Mouse (Mus musculus) heart, embryonic 11.5 days (tissue): ENCODE results near the gene Tmem102. TPM values are rescaled to one million over a fixed set of nuclear protein-coding genes. Genes with fewer than 3 reads are reported as not detected.

Experiments used
- ATAC-seq: fragments of 200-750 bp; cut with Nextera tagmentation; replicated peaks from 2 replicates; pipeline ENCODE4 v1.8.0; 2017; ENCODE audit warnings: moderate library complexity; ENCODE audit not compliant: insufficient number of reproducible peaks, low FRiP score, low TSS enrichment
- H3K27ac ChIP-seq: fragments of 300-500 bp; sonication (generic); 2 replicates; pipeline ENCODE4 v1.5.1; 2014; ENCODE audit warnings: mild to moderate bottlenecking, low read depth, low read length
- H3K27me3 ChIP-seq: fragments of 300-500 bp; sonication (generic); 2 replicates; pipeline ENCODE4 v1.6.1; 2014; ENCODE audit warnings: mild to moderate bottlenecking, low read length, mixed read lengths; ENCODE audit not compliant: control insufficient read depth, insufficient read depth
- H3K36me3 ChIP-seq: fragments of 300-500 bp; sonication (generic); 2 replicates; pipeline ENCODE4 v1.6.1; 2014; ENCODE audit warnings: mild to moderate bottlenecking, low read length, moderate library complexity, mixed read lengths; ENCODE audit not compliant: control insufficient read depth, insufficient read depth
- H3K4me1 ChIP-seq: fragments of 300-500 bp; sonication (generic); 2 replicates; pipeline ENCODE4 v1.6.1; 2014; ENCODE audit warnings: low read length; ENCODE audit not compliant: control insufficient read depth, insufficient read depth
- H3K4me2 ChIP-seq: fragments of 300-500 bp; sonication (generic); 2 replicates; pipeline ENCODE4 v1.6.1; 2014; ENCODE audit warnings: mild to moderate bottlenecking, moderate library complexity
- H3K4me3 ChIP-seq: fragments of 300-500 bp; sonication (generic); 2 replicates; pipeline ENCODE4 v1.5.1; 2014; ENCODE audit warnings: low read depth, low read length
- H3K9ac ChIP-seq: fragments of 300-500 bp; sonication (generic); 2 replicates; pipeline ENCODE4 v1.6.1; 2014; ENCODE audit warnings: mild to moderate bottlenecking, low read depth, low read length, moderate library complexity
- H3K9me3 ChIP-seq: fragments of 300-500 bp; sonication (generic); replicated peaks from 2 replicates; pipeline ENCODE4 v1.6.1; 2016; ENCODE audit warnings: low read length; ENCODE audit not compliant: control insufficient read depth
- WGBS: fragments of 180-500 bp; shearing (Covaris S2); extraction: QIAGEN DNeasy Blood & Tissue Kit; methylation state at CpG from one replicate; pipeline ENCODE4 v1.1.7; 2014; ENCODE audit not compliant: insufficient replicate concordance; 5-methylcytosine and 5-hydroxymethylcytosine counted together
- polyA plus RNA-seq: library from polyadenylated mRNA; unstranded; fragments of >200 nt; fragmentation: Nextera tagmentation; extraction: Ambion mirVana; gene quantifications from 2 replicates; pipeline ENCODE4 v1.2.1, GENCODE M21; 2014

Gene Tmem102
- 1.1 and 1.5 TPM in 2 replicates for polyA plus RNA-seq

DNA sequence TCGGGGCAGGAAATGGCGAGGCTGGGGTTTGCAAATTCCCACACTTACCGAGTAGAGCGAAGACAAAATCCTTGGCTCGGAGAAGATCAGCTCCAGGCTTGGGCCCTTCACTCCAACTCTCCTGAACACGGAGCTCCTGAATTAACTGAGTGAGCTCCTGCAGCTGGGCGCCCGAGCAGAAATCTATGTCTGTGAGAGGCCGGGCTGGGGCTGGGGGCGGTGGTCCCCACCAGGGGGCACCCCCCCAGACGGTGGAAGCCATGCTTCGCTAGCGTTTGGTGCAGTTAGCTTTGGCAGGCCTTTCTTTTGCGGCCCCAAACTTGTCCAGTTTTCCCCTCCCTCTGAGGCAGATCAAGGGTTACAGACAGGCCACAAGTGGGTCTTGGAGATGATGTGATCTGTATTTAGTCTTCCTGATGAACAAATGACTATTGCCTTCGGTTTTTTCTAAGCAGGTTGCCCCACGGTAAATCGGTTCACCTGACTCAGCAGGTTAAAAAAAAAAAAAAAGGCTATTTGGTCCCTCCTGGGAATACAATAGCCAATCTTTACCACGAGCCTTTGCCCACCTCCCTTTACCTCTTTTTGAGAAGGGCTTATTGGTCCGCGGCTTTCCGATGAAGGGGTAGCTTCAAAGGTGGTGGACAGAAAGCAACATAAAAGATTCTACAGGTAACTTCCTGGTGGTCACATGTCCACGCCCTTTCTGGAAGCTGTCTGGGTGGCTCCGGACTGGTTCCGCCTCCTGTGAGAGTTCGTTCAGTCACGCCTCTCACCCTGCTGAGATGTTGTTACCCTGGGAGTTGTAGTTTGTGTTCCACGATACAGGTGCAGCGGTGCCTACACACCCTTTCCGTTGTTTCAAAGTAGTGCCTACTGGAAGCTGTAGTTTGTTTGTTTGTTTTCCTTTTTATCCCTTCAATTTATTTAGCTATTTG is at the start of gene Tmem102:
Tmem102 (minus strand) TSS at position 653 of the 938 bp plus-strand sequence.
- Histone ChIP-seq H3K9me3 (no peaks in the 10 kb centered on the region), H3K27me3 (peaks cover 47% of the 10 kb centered on the region), H3K4me1 (peaks cover 30% of the 10 kb centered on the region), H3K9ac (no peak within 1 kb of the TSS), H3K27ac (no peak within 1 kb of the TSS), H3K36me3 (no peaks in the 10 kb centered on the region), H3K4me3 (peak within 1 kb of the TSS; percentile 47), H3K4me2 (peak within 1 kb of the TSS; percentile 98)
- ATAC-seq: no peak
- WGBS: 7% methylated on average over 29 of the region's 29 CpGs

DNA sequence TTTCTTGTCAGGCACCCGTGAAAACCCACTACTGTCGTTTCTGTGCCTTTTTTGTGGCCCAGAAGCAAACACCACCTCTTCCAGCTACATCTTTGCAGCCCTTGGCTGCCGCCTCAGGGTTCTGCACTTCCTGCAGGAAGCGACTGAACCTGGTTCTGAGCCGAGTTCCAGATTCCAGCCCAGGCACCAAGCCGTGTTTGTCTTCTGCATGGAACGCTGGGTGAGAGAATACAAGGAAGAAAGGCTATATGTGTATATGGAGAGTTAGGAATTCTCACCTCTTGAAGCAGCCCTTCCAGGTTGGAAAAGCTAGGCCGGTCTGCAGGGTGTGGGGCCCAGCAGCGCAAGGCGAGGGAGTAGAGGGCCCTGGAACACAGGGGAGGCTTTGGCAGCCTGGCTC is 49.3 kb upstream of the Tmem102 start:
- Histone ChIP-seq H3K27ac (peak overlapping the region; percentile 87), H3K4me2 (peak overlapping the region; percentile 44), H3K27me3 (peaks cover 32% of the 10 kb centered on the region), H3K9ac (peak overlapping the region; percentile 8; the same call in 1 of the 2 replicates), H3K4me3 (no peak overlapping the region), H3K9me3 (no peaks in the 10 kb centered on the region), H3K36me3 (peaks cover 13% of the 10 kb centered on the region; the same call in 1 of the 2 replicates), H3K4me1 (peaks cover 13% of the 10 kb centered on the region; the same call in 1 of the 2 replicates)
- ATAC-seq: no peak
- WGBS: 73% methylated on average over 10 of the region's 10 CpGs

DNA sequence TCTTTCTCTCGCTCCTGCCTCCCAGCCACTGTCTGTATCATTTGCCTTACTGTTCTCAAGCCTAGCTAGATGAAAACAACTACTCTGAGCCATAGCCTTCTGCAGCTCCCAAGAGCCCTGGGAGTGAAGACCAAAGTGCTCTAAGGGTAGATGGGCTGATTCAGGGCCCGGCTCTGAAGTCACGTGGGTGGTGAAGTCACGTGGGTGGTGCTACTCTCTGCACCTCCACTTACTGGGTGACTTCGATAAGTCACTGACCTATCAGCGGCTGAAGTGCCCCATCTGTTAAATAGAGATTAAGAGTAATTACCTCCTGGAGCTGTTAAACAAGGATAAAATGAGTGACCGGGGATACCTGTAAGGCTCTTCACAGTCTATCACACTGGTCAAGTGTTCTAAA is 48.6 kb upstream of the Tmem102 start:
- H3K4me1 ChIP-seq: peaks cover 13% of the 10 kb centered on the region; the same call in 1 of the 2 replicates

DNA sequence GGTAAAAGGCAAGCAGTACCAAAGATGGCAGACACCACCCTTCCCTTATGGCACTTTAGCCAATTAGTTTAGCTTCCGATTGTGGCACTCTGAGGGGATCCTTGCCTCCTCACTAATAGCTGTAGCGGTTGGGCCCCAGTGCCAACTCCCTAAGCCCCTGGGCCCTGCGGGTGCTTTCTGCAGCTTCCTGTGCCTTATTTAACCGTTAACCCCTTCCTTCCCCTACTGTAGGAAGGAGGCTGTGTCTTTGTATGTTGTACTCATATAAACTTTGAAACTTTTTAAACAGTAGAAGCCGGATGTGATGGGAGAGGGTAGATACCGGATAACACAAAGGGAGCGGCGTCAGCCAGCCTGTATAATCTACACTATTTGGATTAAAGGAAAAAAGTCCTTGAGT is 45.3 kb upstream of the Tmem102 start:
- Histone ChIP-seq H3K36me3 (peaks cover 13% of the 10 kb centered on the region; the same call in 1 of the 2 replicates), H3K9ac (no peak overlapping the region), H3K27me3 (peaks cover under 1% of the 10 kb centered on the region), H3K4me3 (no peak overlapping the region), H3K9me3 (no peaks in the 10 kb centered on the region), H3K4me2 (no peak overlapping the region), H3K4me1 (peaks cover 22% of the 10 kb centered on the region; the same call in 1 of the 2 replicates), H3K27ac (no peak overlapping the region)
- ATAC-seq: no peak
- WGBS: 81% methylated on average over 8 of the region's 8 CpGs

More for the DNA sequence above, 48.6 kb upstream of the Tmem102 start:
- H3K9ac ChIP-seq: 0 out of 2 replicates have a peak overlapping the region, but pooled peaks have one; percentile 16
- H3K36me3 ChIP-seq: peaks cover 13% of the 10 kb centered on the region; the same call in 1 of the 2 replicates
- H3K4me3 ChIP-seq: peak overlapping the region; percentile 6; the same call in 1 of the 2 replicates
- 40% methylated on average over 7 of the region's 7 CpGs for WGBS
- peaks cover 27% of the 10 kb centered on the region for H3K27me3 ChIP-seq
- ATAC-seq: peak; percentile 87
- H3K27ac ChIP-seq: peak overlapping the region; percentile 73
- peak overlapping the region; percentile 42 for H3K4me2 ChIP-seq
- H3K9me3 ChIP-seq: no peaks in the 10 kb centered on the region

DNA sequence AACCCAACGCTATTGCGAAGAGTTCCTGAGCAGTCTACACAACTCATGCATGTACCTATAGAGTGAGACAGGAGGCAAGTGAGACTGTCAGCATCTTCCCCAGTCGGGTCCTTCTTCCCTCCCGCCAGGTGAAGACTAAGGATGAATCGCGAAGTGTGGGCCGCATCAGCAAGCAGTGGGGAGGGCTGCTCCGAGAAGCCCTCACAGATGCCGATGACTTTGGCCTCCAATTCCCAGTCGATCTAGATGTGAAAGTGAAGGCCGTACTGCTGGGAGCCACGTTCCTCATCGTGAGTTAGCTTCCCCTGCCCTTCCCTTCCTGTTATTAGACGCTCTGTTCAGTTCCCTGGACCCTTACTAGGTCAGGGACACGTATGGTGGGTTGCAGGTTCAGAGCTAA is 44.5 kb upstream of the Tmem102 start:
- no peak overlapping the region for H3K27ac ChIP-seq
- WGBS: 93% methylated on average over 15 of the region's 15 CpGs
- H3K4me2 ChIP-seq: no peak overlapping the region
- H3K27me3 ChIP-seq: no peaks in the 10 kb centered on the region; the same call in 1 of the 2 replicates
- H3K4me1 ChIP-seq: peaks cover 18% of the 10 kb centered on the region
- no peaks in the 10 kb centered on the region for H3K9me3 ChIP-seq
- H3K9ac ChIP-seq: no peak overlapping the region
- no peak for ATAC-seq
- no peak overlapping the region for H3K4me3 ChIP-seq
- H3K36me3 ChIP-seq: peaks cover 13% of the 10 kb centered on the region; the same call in 1 of the 2 replicates

DNA sequence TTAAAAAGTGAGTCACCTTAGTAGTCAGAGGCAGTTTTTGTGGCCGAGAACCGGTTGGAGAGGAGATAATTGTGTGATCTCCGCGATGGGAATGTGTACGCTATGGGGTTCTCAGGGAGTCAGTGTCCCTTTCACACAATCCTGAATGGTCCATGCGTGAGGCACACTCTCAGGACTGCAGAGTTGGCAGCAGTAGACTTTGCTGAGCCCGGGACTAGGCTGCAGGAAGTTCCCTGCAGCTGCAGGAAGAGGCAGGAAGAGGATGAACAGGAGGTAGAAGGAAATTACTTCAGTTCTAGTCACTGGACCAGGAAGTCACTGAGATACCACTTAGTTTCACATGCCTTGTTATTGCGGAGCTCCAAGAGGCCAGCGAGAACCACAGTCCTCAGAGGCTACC is 43.7 kb upstream of the Tmem102 start:
- Histone ChIP-seq H3K4me2 (no peak overlapping the region; the same call in 1 of the 2 replicates), H3K4me3 (no peak overlapping the region), H3K9me3 (no peaks in the 10 kb centered on the region), H3K27ac (no peak overlapping the region), H3K36me3 (peaks cover 13% of the 10 kb centered on the region; the same call in 1 of the 2 replicates), H3K27me3 (no peaks in the 10 kb centered on the region), H3K4me1 (peaks cover 15% of the 10 kb centered on the region), H3K9ac (no peak overlapping the region)
- WGBS: 79% methylated on average over 9 of the region's 9 CpGs
- no peak for ATAC-seq

DNA sequence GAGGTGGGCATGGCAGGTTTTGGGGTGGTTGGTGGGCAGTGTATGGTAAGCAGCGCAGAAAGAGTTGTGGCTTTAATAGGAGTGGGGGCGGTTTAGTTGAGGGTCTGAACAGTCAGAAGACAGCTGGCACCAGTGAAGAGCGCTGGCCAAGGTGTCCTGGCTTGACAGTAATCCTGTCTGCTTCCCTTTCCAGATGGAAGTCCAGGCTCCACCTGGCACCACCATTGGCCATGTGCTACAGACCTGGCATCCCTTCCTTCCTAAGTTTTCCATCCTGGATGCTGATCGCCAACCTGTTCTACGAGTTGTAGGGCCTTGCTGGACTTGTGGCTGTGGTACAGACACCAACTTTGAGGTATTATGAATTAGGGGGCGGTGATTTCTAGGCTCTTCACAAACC is 42.6 kb upstream of the Tmem102 start:
- WGBS: 96% methylated on average over 6 of the region's 6 CpGs
- Histone ChIP-seq H3K9ac (no peak overlapping the region), H3K36me3 (peaks cover 13% of the 10 kb centered on the region; the same call in 1 of the 2 replicates), H3K27me3 (no peaks in the 10 kb centered on the region), H3K4me1 (peaks cover 15% of the 10 kb centered on the region), H3K4me3 (0 out of 2 replicates have a peak overlapping the region, but pooled peaks have one; percentile 74), H3K4me2 (peak overlapping the region; percentile 89), H3K27ac (no peak overlapping the region), H3K9me3 (no peaks in the 10 kb centered on the region)
- ATAC-seq: no peak

DNA sequence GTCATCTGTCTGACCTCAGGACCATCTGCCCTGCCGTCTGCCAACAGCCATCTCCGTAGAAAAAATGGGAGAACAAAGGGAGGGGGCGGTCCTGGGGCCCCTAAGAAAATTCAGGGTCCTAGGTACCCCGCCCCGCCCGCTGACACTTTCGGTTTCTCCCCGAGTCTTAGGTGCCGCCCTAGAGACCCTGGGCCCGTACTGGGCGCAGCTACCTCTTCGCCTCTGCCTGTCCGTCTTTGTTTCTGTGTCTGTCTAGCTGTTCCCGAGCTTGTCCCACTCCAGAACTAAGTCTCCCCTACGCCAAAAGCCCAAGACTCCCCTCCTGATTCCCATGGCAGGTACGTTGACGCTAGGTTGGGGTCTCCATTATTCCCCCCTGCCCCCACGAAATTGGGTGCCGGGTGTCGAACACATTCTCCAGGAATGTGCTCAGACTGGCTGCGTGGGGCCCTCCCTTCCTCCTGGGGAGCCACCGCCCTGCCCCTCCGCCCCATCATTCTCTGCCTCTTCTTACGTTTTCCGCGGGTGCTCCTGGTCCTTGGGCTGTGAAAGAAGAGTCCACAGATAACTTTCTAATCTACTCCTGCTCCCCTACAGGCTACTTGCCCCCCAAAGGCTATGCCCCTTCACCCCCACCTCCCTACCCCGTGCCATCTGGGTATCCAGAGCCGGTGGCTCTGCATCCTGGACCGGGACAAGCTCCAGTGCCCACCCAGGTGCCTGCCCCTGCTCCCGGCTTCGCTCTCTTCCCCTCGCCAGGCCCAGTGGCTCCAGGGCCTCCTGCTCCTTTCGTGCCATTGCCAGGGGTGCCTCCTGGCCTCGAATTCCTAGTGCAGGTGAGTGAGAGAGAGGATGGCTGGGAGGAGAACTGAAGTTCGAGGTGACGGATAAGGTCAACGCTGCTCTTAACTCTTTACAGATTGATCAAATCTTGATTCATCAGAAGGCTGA is 41.6 kb upstream of the Tmem102 start:
- Histone ChIP-seq H3K9ac (peak overlapping the region; percentile 92), H3K27ac (peak overlapping the region; percentile 90), H3K9me3 (no peaks in the 10 kb centered on the region), H3K4me1 (peaks cover 15% of the 10 kb centered on the region), H3K27me3 (no peaks in the 10 kb centered on the region), H3K4me2 (peak overlapping the region; percentile 89), H3K36me3 (peaks cover 13% of the 10 kb centered on the region; the same call in 1 of the 2 replicates), H3K4me3 (peak overlapping the region; percentile 74)
- WGBS: 12% methylated on average over 37 of the region's 37 CpGs
- ATAC-seq: peak; percentile 39
